Mouse (Mus musculus): Measurements from ENCODE around the gene Med29.

DNA sequence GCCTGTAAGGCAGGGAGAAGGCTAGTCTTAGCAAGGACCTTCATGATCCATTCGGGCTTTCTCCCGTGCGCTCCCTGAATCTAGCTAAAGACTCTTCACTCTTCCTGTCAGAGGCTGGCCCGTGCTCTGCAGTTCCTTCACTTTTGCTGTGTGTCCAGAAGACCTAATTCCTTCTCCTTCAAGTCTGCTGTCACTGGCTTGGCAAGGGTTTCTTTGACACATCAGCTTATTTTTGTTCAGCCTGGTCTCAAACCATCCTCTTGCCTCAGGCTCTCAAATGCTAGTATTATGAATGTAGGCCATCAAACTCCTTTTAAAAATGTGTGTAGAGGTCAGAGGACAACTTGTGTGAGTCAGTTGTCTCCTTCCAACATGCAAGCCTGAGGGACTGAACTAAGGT is 8.9 kb downstream of the Med29 start:
- TF ChIP-seq TAL1 (conservative IDR thresholded peaks at IDR 0.05; ENCODE audit: low read depth, low read length) (no peak), CTCF (IDR thresholded peaks at IDR 0.05; ENCODE audit: low read depth, low read length) (no peak), POLR2AphosphoS5 (IDR thresholded peaks at IDR 0.05; ENCODE audit: insufficient replicate concordance, low read depth, low read length) (no peak), GATA1 (IDR thresholded peaks at IDR 0.05; ENCODE audit: borderline replicate concordance, low read length) (no peak)

Data from G1E (cell line).